Mouse (Mus musculus) neural tube, embryonic 14.5 days (tissue): ENCODE results near the gene Gm20388. TPM values are rescaled to one million over a fixed set of nuclear protein-coding genes. Genes with fewer than 3 reads are reported as not detected.
"Not testable (repeated sequence)": the region's sequence is repeated elsewhere in the genome, so short reads cannot be mapped to it uniquely, and the experiment has no call there.

Experiments used
- ATAC-seq: fragments of 200-750 bp; cut with Nextera tagmentation; 2 replicates; pipeline ENCODE4 v1.8.0; 2017; ENCODE audit warnings: low read depth, mild to moderate bottlenecking, moderate TSS enrichment, moderate library complexity
- H3K27ac ChIP-seq: fragments of 300-500 bp; sonication (generic); 2 replicates; pipeline ENCODE4 v1.5.1; 2014; ENCODE audit warnings: low read depth, mild to moderate bottlenecking, control low read depth, low read length, moderate library complexity, mixed read lengths
- H3K27me3 ChIP-seq: fragments of 300-500 bp; sonication (generic); 2 replicates; pipeline ENCODE4 v1.6.1; 2014; ENCODE audit warnings: low read length; ENCODE audit not compliant: control insufficient read depth, insufficient read depth
- H3K36me3 ChIP-seq: fragments of 300-500 bp; sonication (generic); 2 replicates; pipeline ENCODE4 v1.6.1; 2014; ENCODE audit warnings: low read length, mixed read lengths; ENCODE audit not compliant: control insufficient read depth, insufficient read depth
- H3K4me1 ChIP-seq: fragments of 300-500 bp; sonication (generic); 2 replicates; pipeline ENCODE4 v1.6.1; 2014; ENCODE audit warnings: low read length; ENCODE audit not compliant: control insufficient read depth, insufficient read depth
- H3K4me2 ChIP-seq: fragments of 300-500 bp; sonication (generic); 2 replicates; pipeline ENCODE4 v1.6.1; 2014; ENCODE audit warnings: mild to moderate bottlenecking, low read depth, low read length, control low read depth
- H3K4me3 ChIP-seq: fragments of 300-500 bp; sonication (generic); 2 replicates; pipeline ENCODE4 v1.5.1; 2014; ENCODE audit warnings: low read depth, low read length, control low read depth, mixed read lengths
- H3K9ac ChIP-seq: fragments of 300-500 bp; sonication (generic); replicated peaks from 2 replicates; pipeline ENCODE4 v1.6.1; 2014; ENCODE audit warnings: low read depth, mild to moderate bottlenecking, control low read depth, low read length, mixed read lengths
- H3K9me3 ChIP-seq: fragments of 300-500 bp; sonication (generic); 2 replicates; pipeline ENCODE4 v1.6.1; 2016; ENCODE audit warnings: low read length; ENCODE audit not compliant: control insufficient read depth
- WGBS: fragments of 180-500 bp; shearing (Covaris S2); extraction: QIAGEN DNeasy Blood & Tissue Kit; methylation state at CpG from one replicate; pipeline ENCODE4 v1.1.7; 2014; 5-methylcytosine and 5-hydroxymethylcytosine counted together
- polyA plus RNA-seq: library from polyadenylated mRNA; unstranded; fragments of >200 nt; fragmentation: Nextera tagmentation; extraction: Ambion mirVana; gene quantifications from 2 replicates; pipeline ENCODE4 v1.2.1, GENCODE M21; 2014

The Gm20388 gene
- polyA plus RNA-seq, 1 experiment from 2014 or later, result 10.3 TPM

DNA sequence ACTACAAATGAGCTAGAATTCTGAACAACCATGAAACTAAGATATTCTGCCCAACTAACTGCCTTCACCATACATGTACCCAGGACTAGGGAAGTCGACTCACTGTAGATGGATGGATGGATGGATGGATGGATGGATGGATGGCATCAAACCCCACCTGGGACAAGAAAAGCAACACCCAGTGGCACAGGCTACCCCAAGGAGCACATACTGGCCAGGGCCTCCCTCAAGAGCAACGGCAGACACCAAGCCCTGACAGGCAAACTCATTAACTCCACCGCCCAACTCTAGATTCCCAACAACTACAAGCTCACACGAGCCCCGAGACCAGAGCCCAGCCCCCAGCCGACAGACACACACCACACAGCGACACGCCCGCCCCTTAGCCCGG, 3626.3 kb downstream of the Gm20388 start:
- no peak overlapping the region for H3K9ac ChIP-seq
- ATAC-seq, result no peak
- H3K27ac ChIP-seq, result no peak overlapping the region
- H3K9me3 ChIP-seq, result no peaks in the 10 kb centered on the region
- no peaks in the 10 kb centered on the region for H3K4me1 ChIP-seq
- no peak overlapping the region for H3K4me2 ChIP-seq
- H3K27me3 ChIP-seq, result no peaks in the 10 kb centered on the region
- no peak overlapping the region for H3K4me3 ChIP-seq
- WGBS, result 37% methylated on average over 6 of the region's 10 CpGs
- H3K36me3 ChIP-seq, result peaks cover 34% of the 10 kb centered on the region

DNA sequence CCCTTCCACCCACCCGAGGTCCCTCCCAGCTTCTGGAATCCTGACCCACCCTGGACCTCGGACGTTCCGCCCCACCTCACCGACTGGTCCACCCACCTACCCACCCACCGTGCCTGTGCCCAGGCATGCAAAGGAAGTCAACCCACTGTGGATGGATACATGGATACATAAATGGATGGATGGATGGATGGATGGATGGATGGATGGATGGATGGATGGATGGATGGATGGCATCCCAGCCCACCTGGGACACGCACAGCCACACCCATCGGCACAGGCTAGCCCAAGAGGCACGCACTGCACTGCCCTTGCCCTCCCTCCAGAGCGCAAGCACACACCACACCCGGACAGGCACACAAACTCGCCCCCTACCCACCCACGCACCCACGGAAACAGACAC, 3627.0 kb downstream of the Gm20388 start:
- not testable (repeated sequence) for ATAC-seq, H3K27me3 ChIP-seq, H3K4me1 ChIP-seq, H3K27ac ChIP-seq, H3K9ac ChIP-seq, H3K9me3 ChIP-seq, H3K4me3 ChIP-seq, H3K4me2 ChIP-seq
- WGBS, result 84% methylated on average over 3 of the region's 14 CpGs
- peaks cover 27% of the 10 kb centered on the region for H3K36me3 ChIP-seq

GRCm38 (mm10) chr8:123564221-123564620, 3653.6 kb downstream of the Gm20388 start:
- not testable (repeated sequence) for H3K27ac ChIP-seq, H3K4me3 ChIP-seq, ATAC-seq, H3K27me3 ChIP-seq, H3K9ac ChIP-seq, H3K4me2 ChIP-seq, H3K36me3 ChIP-seq, H3K4me1 ChIP-seq, H3K9me3 ChIP-seq
- WGBS, result no CpG with 5 or more reads among the region's 45 CpGs

GRCm38 (mm10) chr8:123575386-123575785, 3664.7 kb downstream of the Gm20388 start:
- ATAC-seq, H3K9ac ChIP-seq, H3K36me3 ChIP-seq, H3K4me1 ChIP-seq, H3K4me3 ChIP-seq, H3K9me3 ChIP-seq, H3K4me2 ChIP-seq, H3K27me3 ChIP-seq, H3K27ac ChIP-seq: not testable (repeated sequence)
- 80% methylated on average over 1 of the region's 10 CpGs for WGBS

DNA sequence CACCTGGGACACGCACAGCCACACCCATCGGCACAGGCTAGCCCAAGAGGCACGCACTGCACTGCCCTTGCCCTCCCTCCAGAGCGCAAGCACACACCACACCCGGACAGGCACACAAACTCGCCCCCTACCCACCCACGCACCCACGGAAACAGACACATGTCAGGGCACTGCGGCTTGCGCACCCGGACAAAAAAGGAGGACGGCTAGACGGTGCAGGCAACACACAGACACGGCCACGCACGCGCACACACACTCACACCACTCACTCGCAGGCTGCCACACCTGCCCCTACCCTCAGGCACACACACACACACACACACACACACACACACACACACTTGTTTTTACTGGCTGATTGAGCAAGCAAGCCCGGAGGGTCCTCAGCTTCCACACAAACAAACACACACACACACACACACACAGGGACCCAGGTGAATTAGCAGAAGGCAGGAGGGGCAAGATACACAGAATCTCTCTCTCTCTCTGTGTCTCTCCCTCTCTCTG, 3690.1 kb downstream of the Gm20388 start:
- not testable (repeated sequence) for H3K27me3 ChIP-seq, H3K9ac ChIP-seq, H3K36me3 ChIP-seq, H3K4me3 ChIP-seq, H3K4me1 ChIP-seq, ATAC-seq, H3K27ac ChIP-seq, H3K9me3 ChIP-seq, H3K4me2 ChIP-seq
- WGBS, result 85% methylated on average over 11 of the region's 19 CpGs

DNA sequence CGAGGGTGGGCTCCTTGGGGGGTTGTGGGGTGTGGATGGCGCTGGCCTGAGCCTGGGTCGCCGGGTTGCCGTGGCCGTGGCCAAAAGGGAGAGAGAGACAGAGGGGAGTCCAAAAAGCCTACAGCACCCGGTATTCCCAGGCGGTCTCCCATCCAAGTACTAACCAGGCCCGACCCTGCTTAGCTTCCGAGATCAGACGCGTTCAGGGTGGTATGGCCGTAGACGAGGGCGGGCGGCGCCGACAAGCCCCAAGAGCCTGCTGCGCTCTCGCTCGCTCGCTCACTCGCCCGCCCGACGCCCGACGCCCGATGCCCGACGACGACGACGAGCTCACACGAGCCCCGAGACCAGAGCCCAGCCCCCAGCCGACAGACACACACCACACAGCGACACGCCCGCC, 3690.8 kb downstream of the Gm20388 start:
- WGBS, result no CpG with 5 or more reads among the region's 40 CpGs
- not testable (repeated sequence) for H3K4me2 ChIP-seq, H3K36me3 ChIP-seq, H3K9me3 ChIP-seq, ATAC-seq, H3K4me3 ChIP-seq, H3K9ac ChIP-seq, H3K4me1 ChIP-seq, H3K27ac ChIP-seq, H3K27me3 ChIP-seq

GRCm38 (mm10) chr8:123612652-123613051, 3702.0 kb downstream of the Gm20388 start:
- not testable (repeated sequence) for H3K27ac ChIP-seq, H3K4me2 ChIP-seq, H3K9ac ChIP-seq, H3K4me1 ChIP-seq, ATAC-seq, H3K36me3 ChIP-seq, H3K9me3 ChIP-seq, H3K4me3 ChIP-seq, H3K27me3 ChIP-seq
- 33% methylated on average over 1 of the region's 5 CpGs for WGBS

DNA sequence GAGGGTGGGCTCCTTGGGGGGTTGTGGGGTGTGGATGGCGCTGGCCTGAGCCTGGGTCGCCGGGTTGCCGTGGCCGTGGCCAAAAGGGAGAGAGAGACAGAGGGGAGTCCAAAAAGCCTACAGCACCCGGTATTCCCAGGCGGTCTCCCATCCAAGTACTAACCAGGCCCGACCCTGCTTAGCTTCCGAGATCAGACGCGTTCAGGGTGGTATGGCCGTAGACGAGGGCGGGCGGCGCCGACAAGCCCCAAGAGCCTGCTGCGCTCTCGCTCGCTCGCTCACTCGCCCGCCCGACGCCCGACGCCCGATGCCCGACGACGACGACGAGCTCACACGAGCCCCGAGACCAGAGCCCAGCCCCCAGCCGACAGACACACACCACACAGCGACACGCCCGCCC, 3712.9 kb downstream of the Gm20388 start:
- not testable (repeated sequence) for H3K4me3 ChIP-seq, H3K4me1 ChIP-seq, H3K9ac ChIP-seq, H3K36me3 ChIP-seq, H3K9me3 ChIP-seq, H3K27ac ChIP-seq, H3K4me2 ChIP-seq, ATAC-seq
- WGBS, result no CpG with 5 or more reads among the region's 39 CpGs
- peaks cover 14% of the 10 kb centered on the region; the same call in 1 of the 2 replicates for H3K27me3 ChIP-seq

- Histone ChIP-seq H3K4me1 (peaks cover 6% of the 10 kb centered on the region; the same call in 1 of the 2 replicates), H3K36me3 (no peaks in the 10 kb centered on the region), H3K27ac (no peak overlapping the region), H3K4me3 (no peak overlapping the region), H3K27me3 (peaks cover 14% of the 10 kb centered on the region; the same call in 1 of the 2 replicates), H3K4me2 (no peak overlapping the region), H3K9ac (no peak overlapping the region), H3K9me3 (no peaks in the 10 kb centered on the region)
- 57% methylated on average over 4 of the region's 5 CpGs for WGBS
- no peak for ATAC-seq
Measured at GRCm38 (mm10) chr8:123624274-123624673, 3713.6 kb downstream of the Gm20388 start.
